Mouse (Mus musculus) lung, postnatal 0 days (tissue): ENCODE results near the gene Mfsd1.

Source experiments
- CTCF ChIP-seq: IDR thresholded peaks from 2 replicates; pipeline ENCODE4 v1.5.1; 2016; ENCODE audit warnings: antibody characterized with exemption, mild to moderate bottlenecking
- EP300 ChIP-seq: IDR thresholded peaks from 2 replicates; pipeline ENCODE4 v1.6.1; 2016; ENCODE audit warnings: antibody characterized with exemption, mild to moderate bottlenecking, control low read depth

GRCm38 (mm10) chr3:67583125-67583845, 744 bp downstream of the Mfsd1 start:
- no peak for TF ChIP-seq CTCF
- TF ChIP-seq EP300, result no peak
